Mouse (Mus musculus): ENCODE results near the gene Csrp2. TPM values are rescaled to one million over a fixed set of nuclear protein-coding genes. Genes with fewer than 3 reads are reported as not detected.

Csrp2 gene
- polyA plus RNA-seq, 1 experiment from 2014 or later, result 179 TPM

- 0 out of 2 replicates have a peak, but pooled peaks cover 9% of the 10 kb centered on the region for H3K36me3 ChIP-seq
- H3K9me3 ChIP-seq (replicated peaks), result no peaks in the 10 kb centered on the region
- no peak overlapping the region for H3K27ac ChIP-seq
- no peaks in the 10 kb centered on the region for H3K27me3 ChIP-seq (ENCODE audit: low read depth, poor library complexity, severe bottlenecking)
- no peaks in the 10 kb centered on the region for H3K4me1 ChIP-seq
- WGBS, result 90% methylated on average over 17 of the region's 17 CpGs
- no peak overlapping the region for H3K4me3 ChIP-seq
- no peak for DNase-seq (ENCODE audit: low spot score)
These were observed 67.1 kb downstream of the Csrp2 start for GRCm38 (mm10) chr10:110986682-110987081.

Other genes starting within 250 kb of the Csrp2 start
- gene E2f7, start 174.3 kb upstream of the Csrp2 start, polyA plus RNA-seq (2016; fragmentation: Nextera tagmentation; extraction: Ambion mirVana), result 44.7 and 46.6 TPM in 2 replicates
- 21.9 and 26.4 TPM in 2 replicates for gene Zdhhc17, start 90.4 kb downstream of the Csrp2 start, polyA plus RNA-seq (2016; fragmentation: Nextera tagmentation; extraction: Ambion mirVana)
- 6.9 and 8.9 TPM in 2 replicates for gene Osbpl8, start 245.0 kb downstream of the Csrp2 start, polyA plus RNA-seq (2016; fragmentation: Nextera tagmentation; extraction: Ambion mirVana)